Mouse (Mus musculus): Measurements from ENCODE around the gene Dpy30.
A peak's percentile ranks its signal among the peaks of the same experiment; 100 is the strongest.
"Not testable (repeated sequence)": the region's sequence is repeated elsewhere in the genome, so short reads cannot be mapped to it uniquely, and the experiment has no call there.

The Dpy30 gene

GRCm38 (mm10) chr17:74323844-74324243 is at the start of gene Dpy30:
Gene Dpy30 (minus strand): TSS chr17:74323944.
- no peak for DNase-seq (ENCODE audit: low read depth)

DNA sequence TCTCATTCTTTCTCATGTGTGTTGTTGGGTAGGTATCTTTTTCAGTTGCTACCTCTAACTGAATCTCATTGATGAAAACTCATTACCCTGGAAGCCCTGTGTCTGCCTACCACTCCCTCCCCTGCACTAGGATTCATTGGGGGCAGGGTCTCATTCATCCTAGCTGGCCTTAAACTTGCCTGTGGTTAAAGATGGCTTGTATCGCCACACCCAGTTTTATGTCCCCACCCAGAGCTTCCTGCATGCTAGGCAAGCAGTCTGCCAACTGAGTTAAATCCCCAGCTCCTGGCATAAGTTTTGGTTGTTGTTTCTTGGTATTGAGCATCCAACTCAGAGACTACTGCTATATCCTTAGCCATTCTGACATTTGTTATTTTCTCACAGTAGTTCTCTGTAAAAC is 39.8 kb upstream of the Dpy30 start:
- DNase-seq (ENCODE audit: low read depth): peak; percentile 28

DNA sequence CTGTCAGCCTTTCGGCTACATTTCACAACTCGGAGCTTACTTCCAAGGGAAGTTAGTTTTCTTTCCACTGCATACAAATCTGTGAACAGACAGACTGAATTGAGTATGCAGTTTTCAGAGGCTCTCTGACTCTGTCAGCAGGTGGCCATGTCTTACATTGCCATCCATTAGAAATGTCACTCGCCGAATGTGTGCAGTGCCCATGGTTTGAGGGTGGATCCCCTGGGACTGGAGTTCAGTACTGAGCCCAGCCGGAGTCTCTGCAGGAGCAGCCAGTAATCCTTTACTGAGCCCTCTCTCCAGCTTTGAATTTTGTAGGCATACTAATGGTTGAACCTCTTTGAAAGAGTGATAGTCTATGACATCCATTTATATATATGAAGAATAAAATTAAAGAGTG is 17.4 kb upstream of the Dpy30 start:
- DNase-seq (ENCODE audit: low read depth): no peak

GRCm38 (mm10) chr17:74338937-74339804 is 15.4 kb upstream of the Dpy30 start, which contains the start of gene Spast:
Gene Spast (plus strand): TSS chr17:74338987.
- peak; percentile 66 for DNase-seq (ENCODE audit: low read depth)

- DNase-seq (ENCODE audit: low read depth): peak; percentile 94
Observed at GRCm38 (mm10) chr17:74338225-74338931, 14.6 kb upstream of the Dpy30 start.

- no peak for DNase-seq (ENCODE audit: low read depth)
Observed at GRCm38 (mm10) chr17:74331049-74331676, 7.4 kb upstream of the Dpy30 start.

DNA sequence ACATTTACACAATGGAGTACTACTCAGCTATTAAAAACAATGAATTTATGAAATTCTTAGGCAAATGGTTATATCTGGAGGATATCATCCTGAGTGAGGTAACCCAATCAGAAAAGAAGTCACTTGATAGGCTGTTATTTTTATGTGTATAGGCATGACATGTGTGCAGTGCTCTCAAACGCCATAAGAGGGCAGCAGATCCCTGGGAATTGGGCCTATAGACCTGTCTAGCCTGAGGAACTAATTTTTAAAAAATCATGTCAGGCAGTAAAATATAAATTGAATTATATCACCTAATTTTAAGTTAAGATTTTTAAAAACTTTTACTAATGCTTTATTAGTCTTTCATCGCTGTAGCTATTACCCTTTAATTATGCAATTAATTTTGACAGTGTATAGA is 4.4 kb upstream of the Dpy30 start:
- DNase-seq (ENCODE audit: low read depth): peak; percentile 77

DNA sequence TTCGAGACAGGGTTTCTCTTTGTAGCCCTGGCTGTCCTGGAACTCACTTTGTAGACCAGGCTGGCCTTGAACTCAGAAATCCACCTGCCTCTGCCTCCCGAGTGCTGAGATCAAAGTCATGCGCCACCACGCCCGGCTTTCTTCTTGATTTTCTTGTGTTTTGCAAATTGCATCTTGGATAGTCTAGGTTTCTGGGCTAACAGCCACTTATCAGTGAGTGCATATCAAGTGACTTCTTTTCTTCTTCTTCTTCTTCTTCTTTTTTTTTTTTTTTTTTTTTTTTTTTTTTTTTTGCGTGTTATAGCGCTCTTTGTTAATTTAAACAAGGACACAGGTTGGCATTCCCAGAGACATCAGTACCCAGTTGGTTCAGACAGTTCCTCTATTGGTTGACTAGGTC is 3.5 kb upstream of the Dpy30 start:
- not testable (repeated sequence) for DNase-seq (ENCODE audit: low read depth)

- DNase-seq (ENCODE audit: low read depth): no peak
Observed at GRCm38 (mm10) chr17:74322400-74323054, 1.2 kb downstream of the Dpy30 start.

DNA sequence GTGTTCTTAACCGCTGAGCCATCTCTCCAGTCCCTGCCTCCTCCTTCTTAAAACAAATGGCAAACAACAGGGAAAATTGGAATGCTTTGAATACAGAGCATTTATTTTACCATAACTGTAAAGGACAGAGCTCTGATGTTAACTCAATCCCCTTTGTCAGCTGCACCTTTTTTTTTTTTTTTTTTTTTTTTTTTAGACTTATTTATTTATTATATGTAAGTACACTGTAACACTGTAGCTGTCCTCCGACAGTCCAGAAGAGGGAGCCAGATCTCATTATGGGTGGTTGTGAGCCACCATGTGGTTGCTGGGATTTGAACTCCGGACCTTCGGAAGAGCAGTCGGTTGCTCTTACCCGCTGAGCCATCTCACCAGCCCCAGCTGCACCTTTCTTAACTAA is 5.0 kb downstream of the Dpy30 start:
- DNase-seq (ENCODE audit: low read depth): peak; percentile 36

DNA sequence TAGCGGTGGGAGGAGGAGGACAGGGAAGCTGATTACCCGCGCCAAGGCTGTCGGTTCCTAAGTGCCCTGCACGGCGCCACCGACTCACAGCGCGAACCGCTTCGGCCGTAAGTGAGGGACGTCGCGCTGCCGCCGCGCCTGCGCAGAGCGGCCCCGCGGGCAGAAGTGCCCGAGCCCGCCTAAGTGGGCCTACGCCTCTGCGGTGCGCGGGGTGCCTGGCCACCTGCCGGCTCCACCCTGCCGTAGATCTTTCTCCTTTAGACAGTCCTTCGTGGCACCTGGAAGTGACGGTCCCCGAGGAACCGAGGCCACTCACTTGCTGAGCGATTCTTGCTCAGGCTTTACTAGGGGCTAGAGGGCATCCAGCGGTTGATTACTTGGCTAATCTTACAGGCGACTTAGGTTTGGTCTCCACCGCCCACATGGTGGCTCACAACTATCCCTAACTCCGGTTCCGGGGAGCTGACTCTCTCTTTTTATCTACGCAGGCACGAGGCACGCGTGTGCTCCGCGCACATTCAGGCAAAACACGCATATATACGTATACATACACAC is 7.4 kb downstream of the Dpy30 start:
- peak; percentile 92 for DNase-seq (ENCODE audit: low read depth)

- DNase-seq (ENCODE audit: low read depth): no peak
Observed at GRCm38 (mm10) chr17:74315445-74316308, 8.1 kb downstream of the Dpy30 start.

GRCm38 (mm10) chr17:74306021-74306420 is 17.7 kb downstream of the Dpy30 start:
- no peak for DNase-seq (ENCODE audit: low read depth)

- DNase-seq (ENCODE audit: low read depth): no peak
Observed at GRCm38 (mm10) chr17:74305616-74306015, 18.1 kb downstream of the Dpy30 start.

GRCm38 (mm10) chr17:74304060-74304459 is 19.7 kb downstream of the Dpy30 start:
- no peak for DNase-seq (ENCODE audit: low read depth)

GRCm38 (mm10) chr17:74300089-74300488 is 23.7 kb downstream of the Dpy30 start:
- DNase-seq (ENCODE audit: low read depth): no peak

- DNase-seq (ENCODE audit: low read depth): not testable (repeated sequence)
Observed at GRCm38 (mm10) chr17:74296991-74297390, 26.8 kb downstream of the Dpy30 start.

DNA sequence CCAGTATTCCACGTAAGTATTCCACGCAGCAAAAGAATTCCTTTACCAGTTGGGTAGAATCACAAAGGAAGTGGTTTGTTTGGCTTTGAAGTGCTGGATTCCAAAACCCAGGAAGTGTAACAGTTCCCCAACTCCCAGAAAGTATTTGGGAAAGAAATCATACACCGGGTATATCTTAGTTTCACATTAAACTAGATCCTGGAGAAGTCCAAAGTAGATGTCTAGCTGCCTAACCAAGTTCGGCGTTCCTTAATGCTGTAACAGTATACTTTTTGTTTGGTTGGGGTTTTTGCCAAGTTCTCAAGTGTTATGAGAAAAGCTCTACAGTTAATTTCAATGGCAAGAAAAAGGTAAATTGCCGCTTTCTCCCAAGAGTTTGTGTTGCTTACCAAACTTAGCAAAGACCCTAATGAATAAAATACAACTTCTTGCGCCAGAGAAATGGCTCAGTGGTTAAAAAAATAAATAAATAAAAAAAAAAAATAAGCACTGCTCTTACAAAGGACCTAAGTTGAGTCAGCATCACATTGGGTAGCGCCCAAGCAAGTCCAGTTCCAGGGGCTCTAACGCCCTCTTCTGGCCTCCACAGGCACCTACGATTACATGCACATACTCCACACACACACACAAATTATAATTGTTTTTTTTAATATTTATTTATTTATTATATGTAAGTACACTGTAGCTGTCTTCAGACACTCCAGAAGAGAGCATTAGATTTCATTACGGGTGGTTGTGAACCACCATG is 27.5 kb downstream of the Dpy30 start:
- peak; percentile 44 for DNase-seq (ENCODE audit: low read depth)

GRCm38 (mm10) chr17:74295026-74295970 is 28.4 kb downstream of the Dpy30 start, which contains the start of gene Memo1:
Gene Memo1 (minus strand): TSS chr17:74295521.
- peak; percentile 89 for DNase-seq (ENCODE audit: low read depth)
